Mouse (Mus musculus): ENCODE data around the gene Gse1.

DNA sequence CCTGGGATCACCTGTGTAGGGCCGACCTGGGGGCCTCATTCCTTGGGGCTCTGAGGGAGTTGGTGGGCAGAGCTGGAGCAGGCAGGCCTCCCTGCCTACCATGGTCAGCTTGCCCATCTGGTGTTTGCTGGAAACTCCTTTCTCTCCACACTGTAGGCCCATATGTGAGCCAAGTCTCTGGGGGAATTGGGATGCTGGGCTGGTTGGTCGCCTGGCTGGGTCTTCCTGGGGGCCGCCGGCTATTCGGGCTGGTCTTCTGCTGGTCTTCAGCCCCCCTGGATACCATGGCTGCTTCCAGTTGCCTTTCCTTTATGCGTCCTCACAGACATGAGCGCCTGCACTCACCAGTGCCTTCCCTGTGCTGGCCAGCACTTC lies 293.3 kb downstream of the Gse1 start:
- no peak for TF ChIP-seq MAFK (IDR thresholded peaks at IDR 0.05; ENCODE audit: insufficient read depth, low read depth, low read length)
- TF ChIP-seq HCFC1 (IDR thresholded peaks at IDR 0.05; ENCODE audit: borderline replicate concordance, insufficient read depth, low read length), result no peak
- no peak for TF ChIP-seq ZC3H11A (IDR thresholded peaks at IDR 0.05; ENCODE audit: borderline replicate concordance, low read depth, low read length)
